Mouse (Mus musculus) forebrain, embryonic 16.5 days (tissue): ENCODE data around the gene Fam160b1. TPM values are rescaled to one million over a fixed set of nuclear protein-coding genes. Genes with fewer than 3 reads are reported as not detected.

Experiments
- ATAC-seq: fragments of 200-750 bp; cut with Nextera tagmentation; 2 replicates; pipeline ENCODE4 v1.8.0; 2017; ENCODE audit warnings: mild to moderate bottlenecking, moderate library complexity
- H3K27ac ChIP-seq: fragments of 300-500 bp; sonication (generic); 2 replicates; pipeline ENCODE4 v1.5.1; 2014; ENCODE audit warnings: low read length, control low read depth
- H3K27me3 ChIP-seq: fragments of 300-500 bp; sonication (generic); replicated peaks from 2 replicates; pipeline ENCODE4 v1.6.1; 2014; ENCODE audit warnings: low read length; ENCODE audit not compliant: control insufficient read depth, insufficient read depth
- H3K36me3 ChIP-seq: fragments of 300-500 bp; sonication (generic); 2 replicates; pipeline ENCODE4 v1.6.1; 2014; ENCODE audit not compliant: control insufficient read depth, insufficient read depth
- H3K4me1 ChIP-seq: fragments of 300-500 bp; sonication (generic); replicated peaks from 2 replicates; pipeline ENCODE4 v1.6.1; 2014; ENCODE audit warnings: low read length; ENCODE audit not compliant: control insufficient read depth, insufficient read depth
- H3K4me2 ChIP-seq: fragments of 300-500 bp; sonication (generic); 2 replicates; pipeline ENCODE4 v1.6.1; 2014; ENCODE audit warnings: mild to moderate bottlenecking, low read length, control low read depth
- H3K4me3 ChIP-seq: fragments of 300-500 bp; sonication (generic); replicated peaks from 2 replicates; pipeline ENCODE4 v1.5.1; 2014; ENCODE audit warnings: mild to moderate bottlenecking, low read length, control low read depth
- H3K9ac ChIP-seq: fragments of 300-500 bp; sonication (generic); replicated peaks from 2 replicates; pipeline ENCODE4 v1.6.1; 2014; ENCODE audit warnings: low read depth, low read length, control low read depth
- H3K9me3 ChIP-seq: fragments of 300-500 bp; sonication (generic); 2 replicates; pipeline ENCODE4 v1.6.1; 2016; ENCODE audit warnings: low read length; ENCODE audit not compliant: control insufficient read depth
- WGBS: fragments of 180-500 bp; shearing (Covaris S2); extraction: QIAGEN DNeasy Blood & Tissue Kit; methylation state at CpG from one replicate; pipeline ENCODE4 v1.1.7; 2014; 5-methylcytosine and 5-hydroxymethylcytosine counted together
- polyA plus RNA-seq: library from polyadenylated mRNA; unstranded; fragments of >200 nt; fragmentation: Nextera tagmentation; extraction: Ambion mirVana; gene quantifications from 2 replicates; pipeline ENCODE4 v1.2.1, GENCODE M21; 2015

Gene Fam160b1
- polyA plus RNA-seq, 1 experiment from 2014 or later, result 14.7 TPM

DNA sequence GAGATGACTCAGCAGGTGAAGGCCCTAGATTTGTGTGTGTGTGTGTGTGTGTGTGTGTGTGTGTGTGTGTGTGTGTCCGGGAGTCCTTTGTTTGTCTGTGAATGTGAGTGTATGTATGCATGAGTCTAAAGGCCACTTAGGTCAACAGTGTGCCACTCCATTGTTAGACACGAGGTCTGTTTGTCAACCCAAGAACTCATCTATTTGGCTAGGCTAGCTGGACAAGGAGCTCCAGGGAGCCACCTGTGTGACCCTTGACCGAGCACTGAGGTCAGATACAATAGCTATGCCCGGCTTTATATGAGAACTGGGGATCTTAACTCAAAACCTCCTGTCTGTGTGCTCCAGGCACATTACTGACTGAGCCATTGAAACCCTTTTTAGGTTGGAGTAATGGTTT is 38.0 kb upstream of the Fam160b1 start:
- Histone ChIP-seq H3K4me2 (no peak overlapping the region), H3K27me3 (no peaks in the 10 kb centered on the region), H3K9me3 (no peaks in the 10 kb centered on the region; the same call in 1 of the 2 replicates), H3K27ac (no peak overlapping the region; the same call in 1 of the 2 replicates), H3K9ac (no peak overlapping the region), H3K4me1 (0 out of 2 replicates have a peak, but pooled peaks cover 3% of the 10 kb centered on the region), H3K36me3 (no peaks in the 10 kb centered on the region), H3K4me3 (no peak overlapping the region)
- no peak for ATAC-seq
- WGBS, result 75% methylated on average over 4 of the region's 4 CpGs

DNA sequence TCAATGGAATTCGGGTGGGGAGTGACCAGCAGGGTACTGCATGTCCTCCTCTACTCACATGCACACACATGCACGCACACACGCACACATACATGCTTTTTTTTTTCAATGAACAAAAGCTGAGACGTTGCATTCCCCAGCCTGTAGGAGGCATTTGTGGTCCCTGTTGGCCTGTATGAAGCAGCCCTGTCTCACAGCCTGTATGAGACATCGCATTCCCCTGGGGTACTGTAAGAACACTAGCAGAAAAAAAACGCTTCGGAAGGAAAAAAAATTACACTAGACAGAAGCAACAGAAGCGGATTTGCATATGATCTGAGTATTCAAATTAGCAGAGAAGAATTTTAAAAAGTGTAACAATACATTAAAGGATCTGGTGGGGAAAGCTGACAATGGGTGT is 37.4 kb upstream of the Fam160b1 start:
- 58% methylated on average over 8 of the region's 8 CpGs for WGBS
- Histone ChIP-seq H3K27me3 (no peaks in the 10 kb centered on the region), H3K4me1 (0 out of 2 replicates have a peak, but pooled peaks cover 3% of the 10 kb centered on the region), H3K36me3 (no peaks in the 10 kb centered on the region), H3K9me3 (no peaks in the 10 kb centered on the region; the same call in 1 of the 2 replicates), H3K27ac (peak overlapping the region; percentile 13), H3K9ac (no peak overlapping the region), H3K4me3 (no peak overlapping the region), H3K4me2 (no peak overlapping the region)
- peak; percentile 67 for ATAC-seq

DNA sequence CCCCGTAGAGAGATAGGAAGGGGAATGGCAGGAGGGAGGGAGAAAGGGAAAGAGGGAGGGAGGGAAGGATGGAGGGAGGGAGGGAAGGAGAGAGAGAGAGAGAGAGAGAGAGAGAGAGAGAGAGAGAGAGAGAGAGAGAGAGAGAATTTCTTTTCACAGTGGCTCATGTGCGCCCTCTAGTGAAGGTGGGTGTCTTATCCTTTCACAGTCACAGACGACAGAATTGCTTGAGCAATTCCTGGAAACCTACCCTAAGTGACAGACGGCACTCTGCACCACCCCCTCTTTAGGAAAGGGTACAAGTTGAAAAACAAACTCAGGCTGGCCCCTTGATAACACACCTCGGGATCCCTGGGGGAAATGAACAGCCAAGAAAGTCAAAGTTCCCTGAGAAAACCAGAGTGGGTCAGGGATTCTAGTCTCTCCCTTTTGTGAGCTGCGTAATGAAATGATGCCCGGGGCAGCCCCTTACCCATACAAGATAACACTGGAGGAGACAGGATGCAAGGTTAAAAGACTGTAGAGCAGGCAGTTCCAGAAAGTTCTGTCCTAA is 34.7 kb upstream of the Fam160b1 start:
- 0 out of 2 replicates have a peak, but pooled peaks cover 3% of the 10 kb centered on the region for H3K4me1 ChIP-seq
- H3K4me2 ChIP-seq, result no peak overlapping the region
- 29% methylated on average over 7 of the region's 7 CpGs for WGBS
- no peaks in the 10 kb centered on the region for H3K36me3 ChIP-seq
- no peaks in the 10 kb centered on the region; the same call in 1 of the 2 replicates for H3K9me3 ChIP-seq
- H3K27ac ChIP-seq, result no peak overlapping the region
- ATAC-seq, result peak; percentile 63
- no peak overlapping the region for H3K9ac ChIP-seq
- no peaks in the 10 kb centered on the region for H3K27me3 ChIP-seq
- H3K4me3 ChIP-seq, result no peak overlapping the region

DNA sequence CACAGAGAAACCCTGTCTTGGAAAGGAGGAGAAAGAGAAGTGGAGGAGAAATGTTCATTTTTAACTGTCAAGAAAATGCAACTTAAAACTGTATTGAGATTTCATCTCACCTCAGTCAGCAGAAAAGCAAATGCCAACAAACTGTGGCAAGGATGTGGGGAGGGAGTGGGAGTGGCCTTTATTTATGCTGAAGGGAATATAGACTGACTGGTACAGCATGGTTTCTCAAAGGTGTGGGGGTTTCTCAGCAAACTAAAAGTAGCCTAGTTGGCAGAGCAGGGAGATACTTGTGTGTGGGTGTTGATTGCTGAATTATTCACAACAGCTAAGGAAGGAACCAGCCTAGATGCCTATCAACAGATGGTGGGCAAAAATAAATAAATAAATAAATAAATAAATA is 32.8 kb upstream of the Fam160b1 start:
- H3K27me3 ChIP-seq, result no peaks in the 10 kb centered on the region
- no peak overlapping the region for H3K4me2 ChIP-seq
- no peak for ATAC-seq
- H3K9me3 ChIP-seq, result no peaks in the 10 kb centered on the region; the same call in 1 of the 2 replicates
- H3K4me1 ChIP-seq, result 0 out of 2 replicates have a peak, but pooled peaks cover 3% of the 10 kb centered on the region
- no peak overlapping the region for H3K4me3 ChIP-seq
- no peak overlapping the region for H3K27ac ChIP-seq
- H3K36me3 ChIP-seq, result no peaks in the 10 kb centered on the region
- H3K9ac ChIP-seq, result no peak overlapping the region

GRCm38 (mm10) chr19:57328269-57328668 is 32.2 kb upstream of the Fam160b1 start:
- H3K4me2 ChIP-seq, result no peak overlapping the region
- 96% methylated on average over 7 of the region's 7 CpGs for WGBS
- no peaks in the 10 kb centered on the region for H3K27me3 ChIP-seq
- no peaks in the 10 kb centered on the region; the same call in 1 of the 2 replicates for H3K9me3 ChIP-seq
- ATAC-seq, result no peak
- no peak overlapping the region for H3K27ac ChIP-seq
- H3K9ac ChIP-seq, result no peak overlapping the region
- H3K36me3 ChIP-seq, result no peaks in the 10 kb centered on the region
- no peak overlapping the region for H3K4me3 ChIP-seq
- H3K4me1 ChIP-seq, result 0 out of 2 replicates have a peak, but pooled peaks cover 3% of the 10 kb centered on the region

DNA sequence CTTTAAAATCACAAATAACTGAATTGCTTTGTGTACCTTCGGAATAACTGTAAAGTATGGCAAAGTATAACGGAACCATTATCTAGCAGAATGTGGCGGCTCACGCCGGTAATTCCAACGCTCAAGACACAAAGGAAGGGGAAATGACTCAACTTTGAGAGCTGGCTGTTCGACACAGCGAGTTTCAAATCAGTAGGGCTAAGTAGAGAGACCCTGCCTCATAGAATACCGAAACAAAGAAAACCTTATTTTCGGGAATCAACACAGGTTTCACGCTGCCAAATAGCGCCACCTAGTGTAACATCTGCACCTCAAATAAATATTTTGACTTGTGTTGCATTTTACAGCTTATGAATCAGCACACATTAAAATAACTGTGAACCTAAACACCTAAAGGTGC is 31.7 kb upstream of the Fam160b1 start:
- H3K4me1 ChIP-seq, result 0 out of 2 replicates have a peak, but pooled peaks cover 3% of the 10 kb centered on the region
- no peak overlapping the region for H3K9ac ChIP-seq
- H3K9me3 ChIP-seq, result no peaks in the 10 kb centered on the region; the same call in 1 of the 2 replicates
- no peak for ATAC-seq
- H3K27ac ChIP-seq, result no peak overlapping the region
- H3K27me3 ChIP-seq, result no peaks in the 10 kb centered on the region
- 59% methylated on average over 12 of the region's 12 CpGs for WGBS
- no peak overlapping the region for H3K4me3 ChIP-seq
- no peak overlapping the region for H3K4me2 ChIP-seq
- no peaks in the 10 kb centered on the region for H3K36me3 ChIP-seq

DNA sequence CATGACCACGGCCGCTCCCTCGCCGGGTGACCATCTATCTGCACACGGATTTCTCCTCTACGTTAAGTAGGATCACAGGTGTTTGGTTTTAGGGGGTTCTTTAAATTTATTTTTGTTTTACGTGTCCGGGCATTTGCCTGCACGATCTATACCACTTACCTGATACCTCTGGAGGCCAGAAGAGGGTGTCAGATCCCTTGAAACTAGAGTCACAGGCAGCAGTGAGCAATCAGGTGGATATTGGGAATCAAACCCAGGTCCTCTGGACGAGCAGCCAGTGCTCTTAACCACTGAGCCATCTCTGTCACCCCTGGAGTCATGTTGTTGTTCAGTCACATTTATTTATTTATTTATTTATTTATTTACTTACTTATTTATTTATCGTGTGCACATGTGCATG is 30.2 kb upstream of the Fam160b1 start:
- Histone ChIP-seq H3K9me3 (no peaks in the 10 kb centered on the region; the same call in 1 of the 2 replicates), H3K9ac (no peak overlapping the region), H3K4me1 (0 out of 2 replicates have a peak, but pooled peaks cover 3% of the 10 kb centered on the region), H3K27ac (no peak overlapping the region), H3K36me3 (no peaks in the 10 kb centered on the region), H3K4me2 (no peak overlapping the region), H3K27me3 (no peaks in the 10 kb centered on the region), H3K4me3 (no peak overlapping the region)
- no peak for ATAC-seq
- WGBS, result 78% methylated on average over 11 of the region's 11 CpGs

DNA sequence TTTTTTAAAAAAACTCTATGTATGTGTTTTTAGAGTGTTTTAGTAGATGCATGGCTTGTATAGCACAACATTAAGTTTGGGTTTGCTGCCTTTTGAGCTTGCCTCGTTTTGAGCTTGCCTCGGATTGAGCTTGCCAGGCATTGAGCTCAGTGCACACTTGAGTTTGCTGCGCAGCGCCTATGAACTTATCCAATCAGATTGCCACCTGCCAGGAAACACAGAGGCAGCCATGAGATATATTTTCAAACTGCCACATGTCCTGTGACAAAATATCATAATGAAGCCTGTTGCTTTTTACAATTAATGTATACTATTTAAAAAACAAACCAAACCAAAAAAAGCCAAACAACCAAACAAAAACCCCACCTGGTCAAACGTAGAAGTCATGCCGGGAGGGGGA is 29.2 kb upstream of the Fam160b1 start:
- Histone ChIP-seq H3K9me3 (no peaks in the 10 kb centered on the region; the same call in 1 of the 2 replicates), H3K4me3 (no peak overlapping the region), H3K4me2 (no peak overlapping the region), H3K27ac (no peak overlapping the region), H3K36me3 (no peaks in the 10 kb centered on the region), H3K9ac (no peak overlapping the region), H3K4me1 (no peaks in the 10 kb centered on the region), H3K27me3 (no peaks in the 10 kb centered on the region)
- no peak for ATAC-seq
- WGBS, result 79% methylated on average over 6 of the region's 6 CpGs

DNA sequence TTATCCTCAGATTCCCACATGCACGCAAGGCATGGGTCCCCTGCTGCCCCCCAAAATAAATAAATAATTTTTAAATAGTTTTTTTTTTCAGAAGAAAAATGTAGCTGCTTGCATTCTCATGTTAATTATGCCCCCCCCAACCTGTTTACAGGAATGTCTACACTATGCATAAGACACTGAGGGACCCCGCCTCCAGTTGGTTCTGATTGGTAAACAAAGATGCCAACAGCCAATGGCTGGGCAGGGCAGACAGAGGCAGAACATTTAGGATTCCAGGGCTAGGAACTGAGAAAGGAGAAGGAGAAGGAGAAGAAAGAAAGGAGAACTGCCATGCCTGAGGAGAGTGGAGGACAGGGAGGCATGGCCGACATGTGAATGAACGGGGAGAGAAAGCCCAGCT is 27.1 kb upstream of the Fam160b1 start:
- H3K4me1 ChIP-seq, result no peaks in the 10 kb centered on the region
- H3K9ac ChIP-seq, result no peak overlapping the region
- H3K36me3 ChIP-seq, result no peaks in the 10 kb centered on the region
- H3K4me2 ChIP-seq, result no peak overlapping the region
- no peak overlapping the region for H3K4me3 ChIP-seq
- no peaks in the 10 kb centered on the region for H3K27me3 ChIP-seq
- no peak for ATAC-seq
- no peaks in the 10 kb centered on the region; the same call in 1 of the 2 replicates for H3K9me3 ChIP-seq
- WGBS, result 80% methylated on average over 4 of the region's 4 CpGs
- no peak overlapping the region for H3K27ac ChIP-seq
